Mouse (Mus musculus) mouse embryonic stem cell (cell line): ENCODE results near the gene Hspb3.

Experiments used
- in situ Hi-C, 2 experiments: fragments of 300-500 bp; cut with MboI; formaldehyde crosslinking; loops; 1 replicate in 1 of 2; 3 replicates in 1 of 2; pipeline ENCODE4 v1.14.3; 2019 to 2020; ENCODE audit warnings: low sequenced_read_pairs in 2 of 2, low pct_unique_long_range_greater_than_20kb in 1 of 2, mixed read lengths in 1 of 2; ENCODE audit not compliant: unreplicated experiment in 1 of 2

The Hspb3 gene

GRCm38 (mm10) chr13:113663151-113663779 lies at the start of gene Hspb3:
Hspb3 (minus strand) TSS chr13:113663676.
- in situ Hi-C loops, result no loop called here

- in situ Hi-C loops, result no loop called here
Measured at GRCm38 (mm10) chr13:113713186-113713585, 49.7 kb upstream of the Hspb3 start.

GRCm38 (mm10) chr13:113706183-113706582 lies 42.7 kb upstream of the Hspb3 start:
- in situ Hi-C loops, result no loop called here

GRCm38 (mm10) chr13:113701185-113701584 lies 37.7 kb upstream of the Hspb3 start:
- in situ Hi-C loops, result no loop called here

- in situ Hi-C loops, result no loop called here
Measured at GRCm38 (mm10) chr13:113699928-113700327, 36.5 kb upstream of the Hspb3 start.

- in situ Hi-C loops, result no loop called here
Measured at GRCm38 (mm10) chr13:113699415-113699873, 36.0 kb upstream of the Hspb3 start.

- in situ Hi-C loops, result no loop called here
Measured at GRCm38 (mm10) chr13:113696838-113697321, 33.4 kb upstream of the Hspb3 start.

- in situ Hi-C loops, result loop anchor here in 1 of 2 experiments (5.0 kb wide), 1 partner anchor 169 kb away; no protein-coding TSS in a partner anchor
Measured at GRCm38 (mm10) chr13:113693383-113693782, 29.9 kb upstream of the Hspb3 start.

- in situ Hi-C loops, result loop anchor here in 1 of 2 experiments (5.0 kb wide), 1 partner anchor 171 kb away; no protein-coding TSS in a partner anchor
Measured at GRCm38 (mm10) chr13:113691644-113692043, 28.2 kb upstream of the Hspb3 start.

GRCm38 (mm10) chr13:113689883-113690282 lies 26.4 kb upstream of the Hspb3 start:
- in situ Hi-C loops, result loop anchor here (5.0 kb wide), 2 partner anchors 172 to 177 kb away; no protein-coding TSS in a partner anchor

GRCm38 (mm10) chr13:113686691-113687121 lies 23.2 kb upstream of the Hspb3 start:
- in situ Hi-C loops, result loop anchor here in 1 of 2 experiments (5.0 kb wide), 1 partner anchor 181 kb away; no protein-coding TSS in a partner anchor

GRCm38 (mm10) chr13:113682821-113683220 lies 19.3 kb upstream of the Hspb3 start:
- in situ Hi-C loops, result no loop called here

GRCm38 (mm10) chr13:113680646-113681045 lies 17.2 kb upstream of the Hspb3 start:
- in situ Hi-C loops, result no loop called here

GRCm38 (mm10) chr13:113669459-113670077 lies 6.1 kb upstream of the Hspb3 start:
- in situ Hi-C loops, result no loop called here

GRCm38 (mm10) chr13:113663883-113664282 lies 407 bp upstream of the Hspb3 start:
- in situ Hi-C loops, result no loop called here

GRCm38 (mm10) chr13:113661826-113662271 lies 1.6 kb downstream of the Hspb3 start:
- in situ Hi-C loops, result no loop called here

GRCm38 (mm10) chr13:113660576-113661310 lies 2.7 kb downstream of the Hspb3 start:
- in situ Hi-C loops, result no loop called here

- in situ Hi-C loops, result no loop called here
Measured at GRCm38 (mm10) chr13:113657204-113657603, 6.3 kb downstream of the Hspb3 start.

GRCm38 (mm10) chr13:113656639-113657038 lies 6.8 kb downstream of the Hspb3 start:
- in situ Hi-C loops, result no loop called here
